Mouse (Mus musculus): ENCODE measurements at regions not wholly inside any gene's neighbourhood (a gene's known extent, or its start where the extent isn't known, plus 50 kb on each side); places are given as distances from the start of the nearest gene placed in this dataset.

DNA sequence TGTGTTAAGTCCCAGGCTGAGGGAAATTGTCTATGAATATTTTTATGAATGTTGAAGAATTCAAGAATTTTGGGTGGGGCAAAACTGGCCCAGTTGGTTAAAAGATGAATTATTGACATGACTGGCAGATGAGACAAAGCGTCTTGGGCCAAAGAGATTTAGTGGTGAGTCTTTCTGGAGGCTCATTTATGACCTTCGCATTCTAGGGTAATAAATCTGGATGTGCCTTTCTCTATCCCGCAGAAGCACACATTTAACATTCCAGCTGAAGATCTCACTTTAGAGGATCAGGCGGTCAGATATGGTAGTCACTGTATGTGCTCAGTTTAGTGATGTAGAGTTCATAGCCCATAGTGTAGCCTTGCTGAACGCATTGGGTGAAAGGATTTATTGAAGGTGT, 296.9 kb upstream of the Gm21798 start:
- TF ChIP-seq CTCF (IDR thresholded peaks at IDR 0.05) (no peak), EP300 (IDR thresholded peaks at IDR 0.05) (no peak)

All from lung, postnatal 0 days (tissue).